Mouse (Mus musculus) forebrain, embryonic 13.5 days (tissue): ENCODE data around the gene Tspan15. TPM values are rescaled to one million over a fixed set of nuclear protein-coding genes. Genes with fewer than 3 reads are reported as not detected.

Experiments used
- ATAC-seq: fragments of 200-750 bp; cut with Nextera tagmentation; 2 replicates; pipeline ENCODE4 v1.8.0; 2017
- H3K27ac ChIP-seq: fragments of 300-500 bp; sonication (generic); 2 replicates; pipeline ENCODE4 v1.5.1; 2015; ENCODE audit warnings: inconsistent platforms, mild to moderate bottlenecking, moderate library complexity
- H3K27me3 ChIP-seq: fragments of 300-500 bp; sonication (generic); 2 replicates; pipeline ENCODE4 v1.6.1; 2015; ENCODE audit warnings: mild to moderate bottlenecking, inconsistent platforms
- H3K36me3 ChIP-seq: fragments of 300-500 bp; sonication (generic); 2 replicates; pipeline ENCODE4 v1.6.1; 2015; ENCODE audit warnings: mild to moderate bottlenecking, inconsistent platforms; ENCODE audit not compliant: poor library complexity, severe bottlenecking
- H3K4me1 ChIP-seq: fragments of 300-500 bp; sonication (generic); 2 replicates; pipeline ENCODE4 v1.6.1; 2015; ENCODE audit warnings: inconsistent platforms
- H3K4me2 ChIP-seq: fragments of 300-500 bp; sonication (generic); 2 replicates; pipeline ENCODE4 v1.6.1; 2015; ENCODE audit warnings: inconsistent platforms, mild to moderate bottlenecking, moderate library complexity
- H3K4me3 ChIP-seq: fragments of 300-500 bp; sonication (generic); 2 replicates; pipeline ENCODE4 v1.5.1; 2015; ENCODE audit warnings: mild to moderate bottlenecking, inconsistent platforms
- H3K9ac ChIP-seq: fragments of 300-500 bp; sonication (generic); 2 replicates; pipeline ENCODE4 v1.6.1; 2015; ENCODE audit warnings: mild to moderate bottlenecking, inconsistent platforms
- H3K9me3 ChIP-seq: fragments of 300-500 bp; sonication (generic); replicated peaks from 2 replicates; pipeline ENCODE4 v1.6.1; 2016; ENCODE audit warnings: inconsistent platforms
- WGBS: fragments of 180-500 bp; shearing (Covaris S2); methylation state at CpG from one replicate; pipeline ENCODE4 v1.1.7; 2015; 5-methylcytosine and 5-hydroxymethylcytosine counted together
- polyA plus RNA-seq: library from polyadenylated mRNA; unstranded; fragments of >200 nt; fragmentation: Nextera tagmentation; extraction: Ambion mirVana; gene quantifications from 2 replicates; pipeline ENCODE4 v1.2.1, GENCODE M21; 2015

The Tspan15 gene
- polyA plus RNA-seq, 1 experiment from 2014 or later = 14.2 TPM

DNA sequence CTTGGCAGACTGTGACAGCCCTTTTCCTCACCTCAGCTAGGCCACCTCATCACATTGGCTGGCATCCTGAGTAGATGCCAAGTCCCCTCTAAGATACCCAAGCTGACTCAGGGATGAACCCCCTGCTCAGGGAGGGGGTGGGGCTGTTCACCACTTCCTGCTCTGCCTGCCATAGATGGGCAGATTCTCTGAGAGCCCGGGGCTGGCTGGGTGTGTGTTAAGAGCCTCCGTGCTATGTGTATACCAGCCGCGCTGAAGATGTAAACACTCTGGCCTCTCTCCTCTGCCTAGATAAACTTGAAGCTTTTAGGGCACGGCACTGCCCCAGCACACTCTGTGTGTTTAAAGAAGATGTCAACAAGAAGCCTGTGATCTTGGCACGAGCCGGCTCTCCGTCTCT, 16.8 kb upstream of the Tspan15 start:
- WGBS = 73% methylated on average over 8 of the region's 8 CpGs
- H3K4me3 ChIP-seq = no peak overlapping the region
- no peaks in the 10 kb centered on the region for H3K27me3 ChIP-seq
- no peak for ATAC-seq
- H3K27ac ChIP-seq = no peak overlapping the region
- no peak overlapping the region for H3K4me2 ChIP-seq
- H3K4me1 ChIP-seq = no peaks in the 10 kb centered on the region
- H3K36me3 ChIP-seq = no peaks in the 10 kb centered on the region
- no peak overlapping the region for H3K9ac ChIP-seq
- H3K9me3 ChIP-seq = no peaks in the 10 kb centered on the region

DNA sequence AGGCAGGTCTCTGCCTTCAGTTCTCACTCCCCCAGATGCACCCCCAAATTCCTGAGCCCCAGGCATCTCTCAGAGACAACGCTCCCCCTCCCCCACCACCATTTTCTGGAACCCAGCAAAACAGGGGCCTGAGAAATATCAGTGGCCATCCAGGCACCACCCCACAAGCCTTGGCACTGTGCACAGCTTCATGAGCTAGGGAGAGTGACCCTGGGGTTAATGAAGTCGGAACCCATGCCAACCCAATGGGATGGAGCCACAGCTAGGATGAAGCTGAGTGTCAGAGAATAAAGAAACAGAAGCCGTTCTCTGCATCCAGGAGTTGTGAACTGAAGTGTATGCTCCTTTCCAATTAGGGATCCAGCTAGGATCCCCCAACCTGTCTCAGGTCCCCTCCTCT, 16.1 kb upstream of the Tspan15 start:
- 74% methylated on average over 3 of the region's 3 CpGs for WGBS
- no peak overlapping the region for H3K9ac ChIP-seq
- H3K27me3 ChIP-seq = no peaks in the 10 kb centered on the region
- H3K27ac ChIP-seq = no peak overlapping the region
- no peaks in the 10 kb centered on the region for H3K4me1 ChIP-seq
- H3K36me3 ChIP-seq = no peaks in the 10 kb centered on the region
- no peak for ATAC-seq
- no peaks in the 10 kb centered on the region for H3K9me3 ChIP-seq
- H3K4me3 ChIP-seq = no peak overlapping the region
- no peak overlapping the region for H3K4me2 ChIP-seq

DNA sequence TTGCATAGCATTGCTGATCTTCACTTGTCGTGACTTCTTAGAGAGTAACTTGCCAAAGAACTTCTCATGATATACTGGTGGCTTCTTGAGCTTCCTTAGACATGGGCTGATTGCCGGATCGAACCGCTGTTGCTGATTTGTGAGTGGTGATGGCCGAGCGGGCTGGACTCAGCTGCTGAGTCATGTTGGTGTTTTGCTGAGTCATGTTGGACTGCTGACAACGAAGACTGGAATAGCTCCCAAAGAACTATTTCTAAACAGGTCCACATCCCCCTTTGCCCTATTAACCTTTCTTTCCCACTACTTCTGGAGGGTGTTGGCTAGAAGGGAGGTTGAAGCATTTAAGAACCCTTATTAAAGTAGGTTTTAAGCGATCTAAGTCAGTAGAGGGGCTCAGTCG, 13.0 kb upstream of the Tspan15 start:
- Histone ChIP-seq H3K27me3 (no peaks in the 10 kb centered on the region), H3K4me3 (no peak overlapping the region), H3K4me2 (no peak overlapping the region), H3K27ac (no peak overlapping the region), H3K9me3 (no peaks in the 10 kb centered on the region), H3K36me3 (no peaks in the 10 kb centered on the region), H3K9ac (no peak overlapping the region), H3K4me1 (no peaks in the 10 kb centered on the region)
- ATAC-seq = no peak
- WGBS = 92% methylated on average over 9 of the region's 9 CpGs

DNA sequence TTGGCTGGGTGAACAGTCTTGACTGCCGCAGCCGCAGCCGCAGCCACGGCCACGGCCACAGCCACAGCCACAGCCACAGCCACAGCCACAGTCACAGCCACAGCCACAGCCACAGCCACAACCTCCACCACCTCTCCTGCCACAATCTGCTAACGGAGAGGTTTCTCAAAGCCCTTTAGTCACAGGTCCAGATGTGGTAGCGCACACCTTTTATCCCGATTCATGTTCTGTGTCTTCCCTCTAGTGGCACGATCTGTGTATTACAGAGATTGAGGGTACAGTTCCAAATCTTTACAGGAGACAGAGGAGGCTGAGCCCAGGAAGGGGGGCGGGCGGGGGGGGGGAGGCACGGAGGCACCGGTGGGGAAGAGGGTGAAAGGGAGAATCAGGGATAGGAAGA, 11.8 kb upstream of the Tspan15 start:
- 48% methylated on average over 13 of the region's 13 CpGs for WGBS
- Histone ChIP-seq H3K4me1 (no peaks in the 10 kb centered on the region), H3K4me2 (no peak overlapping the region)

DNA sequence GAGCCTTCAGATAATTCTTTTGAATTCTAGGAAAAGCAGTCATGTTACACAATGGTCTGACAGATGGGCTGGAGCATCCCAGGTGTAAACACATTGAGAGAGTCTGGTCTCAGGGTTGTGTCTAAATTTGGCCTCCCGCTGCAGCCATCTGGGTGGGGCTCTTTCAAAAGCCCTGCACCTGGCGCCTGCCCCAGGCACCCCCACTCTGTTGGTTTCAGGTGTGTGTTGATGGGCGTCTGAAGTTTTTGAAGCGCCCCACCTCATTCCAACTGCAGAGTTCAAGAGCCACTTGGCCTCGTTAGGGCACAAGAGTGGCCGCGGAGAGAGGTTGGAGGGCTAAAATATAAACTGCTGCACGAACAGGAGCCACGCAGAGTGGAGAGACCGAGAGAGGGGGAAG, 11.3 kb upstream of the Tspan15 start:
- WGBS = 84% methylated on average over 10 of the region's 10 CpGs
- no peak for ATAC-seq
- H3K4me3 ChIP-seq = no peak overlapping the region
- H3K9me3 ChIP-seq = no peaks in the 10 kb centered on the region
- H3K9ac ChIP-seq = no peak overlapping the region
- no peak overlapping the region for H3K4me2 ChIP-seq
- no peaks in the 10 kb centered on the region for H3K4me1 ChIP-seq
- no peaks in the 10 kb centered on the region for H3K27me3 ChIP-seq
- no peaks in the 10 kb centered on the region for H3K36me3 ChIP-seq
- no peak overlapping the region for H3K27ac ChIP-seq

More for the DNA sequence above, 11.8 kb upstream of the Tspan15 start:
- Histone ChIP-seq H3K9me3 (no peaks in the 10 kb centered on the region), H3K4me3 (no peak overlapping the region), H3K27me3 (no peaks in the 10 kb centered on the region), H3K9ac (no peak overlapping the region), H3K36me3 (no peaks in the 10 kb centered on the region), H3K27ac (no peak overlapping the region)
- ATAC-seq = no peak

DNA sequence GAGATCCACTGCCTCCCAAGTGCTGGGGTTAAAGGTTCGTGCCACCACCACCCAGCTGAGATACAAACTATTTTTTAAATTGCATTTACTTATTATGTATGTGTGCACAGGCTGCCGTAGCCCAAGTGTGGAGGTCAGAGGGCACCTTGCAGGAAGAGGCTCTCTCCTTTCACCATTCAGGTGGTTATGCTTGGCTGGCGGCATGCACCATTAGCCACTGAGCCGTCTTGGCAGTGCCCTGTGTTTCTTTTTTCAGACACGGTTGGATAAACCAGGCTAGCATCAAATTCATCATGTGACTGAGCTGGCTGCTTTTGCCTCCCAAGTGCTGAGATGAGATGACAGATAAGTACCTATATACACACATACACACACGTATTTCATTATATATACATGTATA, 8.2 kb upstream of the Tspan15 start:
- no peaks in the 10 kb centered on the region for H3K36me3 ChIP-seq
- H3K4me1 ChIP-seq = no peaks in the 10 kb centered on the region
- no peaks in the 10 kb centered on the region for H3K9me3 ChIP-seq
- H3K27ac ChIP-seq = no peak overlapping the region
- 55% methylated on average over 6 of the region's 6 CpGs for WGBS
- H3K27me3 ChIP-seq = no peaks in the 10 kb centered on the region
- ATAC-seq = no peak
- no peak overlapping the region for H3K4me2 ChIP-seq
- H3K4me3 ChIP-seq = no peak overlapping the region
- H3K9ac ChIP-seq = no peak overlapping the region

DNA sequence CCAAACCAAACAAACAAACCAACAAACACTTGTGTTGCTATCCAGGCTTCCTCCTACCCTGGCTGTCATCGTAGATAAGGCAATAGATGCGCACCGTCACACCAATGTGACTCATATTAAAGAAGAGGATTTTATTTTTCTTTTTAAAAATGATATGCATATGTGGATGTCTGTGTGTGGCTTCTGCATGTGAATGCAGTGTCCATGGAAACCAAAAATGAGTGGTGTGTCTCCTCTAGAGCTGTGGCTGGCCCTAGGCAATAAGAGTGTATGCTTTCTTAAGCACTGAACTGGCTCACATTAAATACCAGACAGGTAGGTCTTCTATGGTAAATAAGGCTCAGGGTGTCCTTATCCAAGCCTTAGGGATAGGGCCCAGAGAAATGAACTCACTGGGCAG, 7.6 kb upstream of the Tspan15 start:
- no peak overlapping the region for H3K9ac ChIP-seq
- H3K4me2 ChIP-seq = no peak overlapping the region
- WGBS = 93% methylated on average over 3 of the region's 3 CpGs
- no peaks in the 10 kb centered on the region for H3K36me3 ChIP-seq
- no peaks in the 10 kb centered on the region for H3K9me3 ChIP-seq
- no peak for ATAC-seq
- H3K27ac ChIP-seq = no peak overlapping the region
- no peak overlapping the region for H3K4me3 ChIP-seq
- no peaks in the 10 kb centered on the region for H3K27me3 ChIP-seq
- H3K4me1 ChIP-seq = no peaks in the 10 kb centered on the region

DNA sequence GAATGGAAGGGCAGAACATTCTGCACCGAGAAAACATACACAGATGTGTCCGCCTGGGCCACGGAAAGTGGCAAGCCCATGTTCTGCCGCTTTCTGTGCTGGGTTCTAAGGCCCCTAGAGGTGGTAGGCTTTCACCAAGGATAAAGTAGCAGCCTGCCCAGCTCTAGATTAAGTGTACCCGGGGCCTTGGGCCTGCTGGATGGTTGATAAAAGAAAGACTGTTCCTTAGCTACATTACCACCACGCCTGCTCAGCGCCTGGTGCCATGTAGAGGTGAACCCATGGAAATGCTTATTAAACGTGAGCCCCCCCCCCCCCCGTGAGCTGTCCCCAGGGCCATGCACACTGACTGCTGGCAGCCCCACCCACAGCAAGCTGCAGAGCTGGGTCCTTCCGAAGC, 6.2 kb upstream of the Tspan15 start:
- Histone ChIP-seq H3K27me3 (no peaks in the 10 kb centered on the region), H3K9me3 (no peaks in the 10 kb centered on the region), H3K4me1 (no peaks in the 10 kb centered on the region), H3K36me3 (no peaks in the 10 kb centered on the region), H3K4me3 (no peak overlapping the region), H3K27ac (no peak overlapping the region), H3K4me2 (no peak overlapping the region), H3K9ac (no peak overlapping the region)
- ATAC-seq = no peak
- WGBS = 85% methylated on average over 10 of the region's 10 CpGs

DNA sequence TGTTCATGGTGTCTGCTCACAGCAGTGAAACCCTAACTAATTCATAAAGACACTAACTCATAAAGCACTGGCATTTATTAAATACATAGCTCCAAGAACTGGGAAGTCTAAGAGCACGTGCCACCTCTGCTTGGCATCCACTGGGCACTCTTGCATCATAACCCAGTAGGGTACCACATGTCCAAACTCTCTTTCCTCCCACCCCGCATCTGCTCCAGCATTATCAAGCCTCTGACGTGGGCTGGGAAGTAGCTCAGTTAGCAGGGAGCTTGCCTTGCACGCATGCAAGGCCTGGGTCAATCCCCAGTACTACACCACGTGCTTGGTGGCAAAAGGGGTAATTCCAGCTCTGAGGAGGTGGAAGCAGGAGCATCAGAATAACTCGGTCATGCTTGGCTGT, 5.1 kb upstream of the Tspan15 start:
- H3K4me2 ChIP-seq = no peak overlapping the region
- ATAC-seq = no peak
- no peaks in the 10 kb centered on the region for H3K27me3 ChIP-seq
- no peak overlapping the region for H3K4me3 ChIP-seq
- no peak overlapping the region for H3K27ac ChIP-seq
- WGBS = 85% methylated on average over 6 of the region's 6 CpGs
- H3K36me3 ChIP-seq = no peaks in the 10 kb centered on the region
- peaks cover 5% of the 10 kb centered on the region; the same call in 1 of the 2 replicates for H3K4me1 ChIP-seq
- H3K9me3 ChIP-seq = no peaks in the 10 kb centered on the region
- no peak overlapping the region for H3K9ac ChIP-seq

DNA sequence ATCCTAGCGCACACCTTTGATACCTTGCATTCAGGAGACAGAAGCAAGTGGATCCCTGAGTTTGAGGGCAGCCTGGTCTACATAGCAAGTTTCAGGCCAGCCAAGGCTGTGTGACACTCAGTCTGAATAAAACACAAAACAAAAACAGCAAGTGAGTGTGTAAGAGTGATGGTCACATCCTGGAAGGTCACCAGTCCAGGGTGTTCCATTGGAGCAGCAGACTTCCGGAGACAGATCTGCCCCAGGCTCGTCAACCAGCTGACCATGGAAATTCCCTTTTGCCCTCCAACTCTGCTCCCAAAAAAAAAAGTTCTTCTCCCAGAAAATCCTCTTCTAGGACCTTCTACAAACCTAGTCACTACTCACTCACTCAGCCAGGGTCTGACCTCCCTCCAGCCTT, 760 bp upstream of the Tspan15 start:
- no peak overlapping the region for H3K9ac ChIP-seq
- no peaks in the 10 kb centered on the region for H3K9me3 ChIP-seq
- H3K36me3 ChIP-seq = no peaks in the 10 kb centered on the region
- no peaks in the 10 kb centered on the region for H3K27me3 ChIP-seq
- no peak overlapping the region for H3K27ac ChIP-seq
- 81% methylated on average over 3 of the region's 3 CpGs for WGBS
- no peak overlapping the region for H3K4me3 ChIP-seq
- ATAC-seq = no peak
- 0 out of 2 replicates have a peak overlapping the region, but pooled peaks have one; percentile 92 for H3K4me2 ChIP-seq
- peaks cover 12% of the 10 kb centered on the region for H3K4me1 ChIP-seq

DNA sequence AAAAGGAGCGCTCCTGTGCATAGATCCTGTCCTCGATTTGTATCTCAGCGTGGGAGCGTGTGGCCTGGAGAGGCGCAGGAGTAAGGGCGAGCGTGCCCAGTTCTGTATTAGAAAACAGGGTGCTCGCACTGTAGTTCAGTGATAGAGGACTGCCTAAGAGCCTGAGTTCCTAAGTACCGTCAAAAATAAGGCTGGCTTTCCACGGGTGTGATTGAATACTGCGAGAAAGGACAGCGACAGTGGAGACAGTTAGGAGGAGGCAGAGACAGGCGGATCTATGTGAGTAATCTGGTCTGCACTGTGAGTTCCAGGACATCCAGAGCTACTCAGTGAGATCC, 313 bp upstream of the Tspan15 start:
- Histone ChIP-seq H3K4me1 (peaks cover 12% of the 10 kb centered on the region), H3K4me2 (peak overlapping the region; percentile 92), H3K4me3 (peak overlapping the region; percentile 60), H3K9ac (peak overlapping the region; percentile 74), H3K36me3 (no peaks in the 10 kb centered on the region), H3K9me3 (no peaks in the 10 kb centered on the region), H3K27me3 (no peaks in the 10 kb centered on the region), H3K27ac (no peak overlapping the region)
- WGBS = 4% methylated on average over 13 of the region's 13 CpGs
- ATAC-seq = no peak

DNA sequence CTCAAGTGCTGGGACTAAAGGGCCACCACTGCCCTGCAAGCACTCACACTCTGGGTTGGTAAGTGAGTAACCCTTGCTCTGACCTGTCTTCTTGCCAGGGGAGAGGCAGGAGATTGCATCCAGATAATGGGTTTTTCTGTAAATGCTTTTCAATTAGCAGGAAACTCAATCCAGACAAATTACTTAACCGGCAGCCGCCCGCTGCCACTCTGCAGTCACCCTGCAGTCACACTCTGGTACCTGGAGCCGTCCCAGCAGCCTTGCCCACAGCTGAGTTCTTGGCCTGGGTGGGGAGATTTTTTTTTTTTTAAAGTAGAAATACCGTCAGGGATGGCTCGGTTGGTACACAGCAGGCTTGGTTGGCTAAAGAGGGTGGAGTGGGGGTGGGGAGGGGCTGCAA, 2.9 kb downstream of the Tspan15 start:
- Histone ChIP-seq H3K9me3 (no peaks in the 10 kb centered on the region), H3K9ac (no peak overlapping the region), H3K36me3 (no peaks in the 10 kb centered on the region), H3K27ac (no peak overlapping the region), H3K4me3 (no peak overlapping the region), H3K27me3 (no peaks in the 10 kb centered on the region), H3K4me2 (no peak overlapping the region), H3K4me1 (peaks cover 12% of the 10 kb centered on the region)
- WGBS = 63% methylated on average over 6 of the region's 6 CpGs
- ATAC-seq = no peak

DNA sequence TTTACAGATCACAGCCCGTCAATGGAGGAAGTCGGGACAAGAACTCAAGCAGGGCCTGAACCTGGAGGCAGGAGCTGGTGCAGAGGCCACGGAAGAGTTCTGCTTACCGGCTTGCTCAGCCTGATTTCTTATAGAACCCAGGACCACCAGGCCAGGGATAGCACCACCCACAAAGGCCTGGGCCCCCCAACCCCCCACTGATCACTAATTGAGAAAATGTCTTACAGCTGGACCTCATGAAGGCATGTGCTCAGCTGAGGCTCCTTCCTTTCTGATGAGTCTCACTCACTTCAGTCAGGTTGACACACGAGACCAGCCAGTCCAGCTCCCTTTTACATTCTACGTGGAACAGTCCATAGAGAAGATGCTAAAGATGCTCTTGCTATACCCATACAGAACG, 5.2 kb downstream of the Tspan15 start:
- Histone ChIP-seq H3K27ac (no peak overlapping the region), H3K4me3 (no peak overlapping the region), H3K4me1 (peaks cover 8% of the 10 kb centered on the region), H3K36me3 (no peaks in the 10 kb centered on the region), H3K27me3 (no peaks in the 10 kb centered on the region), H3K4me2 (no peak overlapping the region), H3K9me3 (no peaks in the 10 kb centered on the region), H3K9ac (no peak overlapping the region)
- 83% methylated on average over 7 of the region's 7 CpGs for WGBS
- no peak for ATAC-seq
